Mouse (Mus musculus): ENCODE measurements around the gene Ambra1.
A peak's percentile ranks its signal among the peaks of the same experiment; 100 is the strongest.
"Not testable (repeated sequence)": the region's sequence is repeated elsewhere in the genome, so short reads cannot be mapped to it uniquely, and the experiment has no call there.

The Ambra1 gene

DNA sequence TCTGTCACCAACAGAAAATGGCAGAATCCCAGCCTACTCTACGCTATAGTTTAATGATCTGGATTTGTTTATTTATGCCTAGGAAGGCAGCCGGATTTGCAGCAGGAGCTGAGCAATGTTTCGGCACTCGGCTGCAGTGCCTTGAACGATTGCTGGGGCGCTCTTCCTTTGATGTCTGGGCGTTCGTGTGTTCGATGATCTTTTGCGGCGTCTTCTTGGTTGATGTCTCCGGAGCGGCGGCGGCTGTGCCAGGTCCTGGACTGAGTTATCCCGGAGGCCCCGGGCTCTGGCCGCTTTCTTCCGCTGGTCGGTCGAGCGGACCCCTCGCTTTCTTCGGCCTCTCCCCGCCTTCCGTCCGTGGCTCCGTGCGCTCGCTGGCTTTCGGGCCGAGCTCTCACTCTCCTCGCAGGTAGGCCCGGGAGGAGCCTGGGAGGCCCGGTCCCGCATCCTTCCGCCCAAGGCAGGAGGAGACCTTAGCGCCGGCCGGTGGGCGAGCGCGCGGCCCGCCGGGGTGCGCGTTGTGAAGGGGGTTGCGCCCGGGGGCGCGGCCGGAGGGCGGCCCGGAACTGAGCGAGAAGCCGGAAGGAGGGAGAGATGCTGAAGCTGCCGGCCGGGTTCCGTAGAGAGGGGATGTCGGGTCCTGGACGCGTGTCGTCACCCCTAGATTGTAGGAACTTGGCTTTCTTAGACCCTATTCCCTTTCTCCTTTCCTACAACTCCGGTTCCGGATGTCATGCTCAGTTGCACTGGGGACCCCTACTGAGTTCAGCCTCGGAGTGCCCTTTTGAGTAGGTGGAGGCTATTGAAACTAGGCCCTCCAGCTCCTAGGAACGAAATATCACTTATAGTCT, at the start of gene Ambra1:
TSS of gene Ambra1 (plus strand) at position 164 of the 851 bp plus-strand sequence.
- peak; percentile 83 to 84 for DNase-seq

DNA sequence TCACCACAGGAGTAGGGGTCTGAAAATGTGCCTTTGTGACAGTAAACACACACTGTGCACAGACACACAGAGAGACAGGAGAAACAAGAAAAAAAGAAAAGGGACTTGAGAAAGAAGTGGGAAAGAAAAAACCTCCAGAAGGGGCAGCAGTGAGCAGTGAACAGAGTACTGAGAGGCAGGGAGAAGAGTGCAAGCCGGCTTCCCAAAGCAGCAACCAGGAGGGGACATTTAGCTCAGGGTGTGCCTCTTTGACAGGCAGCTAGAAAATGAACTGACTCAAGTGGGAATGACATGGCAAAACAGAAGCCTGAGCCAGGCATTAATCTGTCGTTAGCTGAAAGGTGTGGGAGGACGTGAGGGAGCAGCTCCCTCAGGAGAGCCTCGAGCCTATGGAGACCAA, 47.1 kb upstream of the Ambra1 start:
- peak; percentile 25 to 58 for DNase-seq

DNA sequence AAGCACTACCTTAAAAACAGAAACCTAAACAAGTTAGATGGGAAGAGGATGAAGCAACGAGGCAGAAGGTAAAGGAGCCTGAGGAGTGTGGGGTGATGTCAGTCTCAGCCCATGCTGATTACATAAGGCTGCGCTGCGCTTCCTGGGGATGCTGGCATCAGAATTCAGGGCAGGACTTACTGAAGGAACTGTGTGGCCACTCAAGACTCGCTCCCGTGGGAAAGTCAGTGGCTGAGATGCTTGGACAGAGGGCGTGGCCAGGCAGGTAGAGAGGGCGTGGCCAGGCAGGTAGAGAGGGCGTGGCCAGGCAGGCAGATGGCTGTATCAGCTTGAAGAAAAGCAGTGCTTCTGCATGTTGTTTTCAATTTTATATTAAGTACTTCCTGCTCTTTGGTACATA, 46.0 kb upstream of the Ambra1 start:
- peak; percentile 77 to 81 for DNase-seq

DNA sequence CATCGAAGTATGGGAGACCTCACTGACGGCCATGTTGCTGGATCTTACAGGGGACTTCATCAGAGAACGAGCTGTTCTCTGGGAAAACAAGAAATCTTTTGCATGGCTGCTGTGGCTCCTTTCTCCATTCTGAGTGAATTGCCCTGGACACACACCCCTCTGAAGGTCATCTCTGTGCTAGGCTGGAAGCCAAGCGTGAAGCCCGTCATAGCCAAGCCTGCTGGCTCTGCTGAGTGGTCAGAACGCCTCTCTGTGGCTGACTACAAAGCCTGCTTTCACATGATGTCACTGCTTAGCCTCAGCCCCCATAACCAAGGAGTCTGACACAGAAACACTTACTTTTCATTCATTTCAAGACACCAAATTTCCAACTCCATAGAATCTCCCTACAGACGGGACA, 40.5 kb upstream of the Ambra1 start:
- DNase-seq = no peak

DNA sequence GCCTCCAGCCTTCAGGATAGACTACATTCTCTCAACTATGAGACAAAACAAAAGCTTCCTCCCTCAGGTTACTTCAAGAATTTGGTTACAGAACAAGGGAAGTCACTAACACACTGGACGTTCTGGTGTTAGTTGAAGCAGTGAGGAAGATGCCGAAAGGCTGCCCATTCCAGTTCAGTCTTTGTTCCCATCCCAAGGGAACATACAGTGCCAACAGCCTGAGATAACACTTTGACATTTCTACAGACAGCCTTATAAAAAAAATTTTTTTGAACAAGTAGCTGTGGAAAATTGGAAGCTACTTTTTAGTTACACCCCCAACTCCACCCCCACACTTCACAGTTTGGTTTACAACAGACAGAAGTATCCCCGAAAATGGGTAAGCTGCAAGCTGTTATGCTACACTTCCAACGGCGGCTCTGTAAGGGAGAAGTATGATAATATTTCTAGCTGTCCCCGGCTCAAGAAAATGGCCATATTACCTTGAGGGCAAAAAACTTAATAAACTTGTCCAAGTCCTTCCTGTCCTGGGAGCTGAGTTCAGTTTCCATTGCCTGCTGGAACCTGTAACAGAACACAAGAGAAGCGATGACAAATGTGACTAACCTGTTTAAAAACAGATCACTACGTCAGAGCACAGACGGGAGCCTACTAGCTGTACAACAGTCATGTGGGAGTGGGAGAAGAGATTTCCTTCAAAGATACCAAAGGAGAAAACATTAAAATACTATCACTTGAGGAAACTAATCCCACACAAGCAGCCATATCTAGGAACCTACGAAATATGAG, 34.3 kb upstream of the Ambra1 start:
- DNase-seq = no peak

DNA sequence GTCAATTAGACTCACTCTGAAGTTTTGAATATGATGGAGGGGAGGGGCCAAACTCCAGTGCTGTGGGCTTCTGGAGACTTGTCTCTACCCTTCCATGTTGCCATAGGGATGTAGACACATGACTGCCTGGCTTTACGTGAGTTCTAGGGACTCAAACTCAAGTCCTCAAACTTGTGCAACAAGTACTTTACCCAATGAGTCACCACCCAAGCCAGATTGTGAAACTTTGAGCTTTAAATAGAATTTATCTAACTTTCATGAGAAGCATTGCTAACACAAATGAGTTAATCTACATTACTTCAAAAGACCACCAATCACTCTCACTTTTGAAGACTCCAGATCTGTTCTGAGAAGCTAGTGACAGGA, 33.7 kb upstream of the Ambra1 start:
- DNase-seq = peak; percentile 46 to 70

DNA sequence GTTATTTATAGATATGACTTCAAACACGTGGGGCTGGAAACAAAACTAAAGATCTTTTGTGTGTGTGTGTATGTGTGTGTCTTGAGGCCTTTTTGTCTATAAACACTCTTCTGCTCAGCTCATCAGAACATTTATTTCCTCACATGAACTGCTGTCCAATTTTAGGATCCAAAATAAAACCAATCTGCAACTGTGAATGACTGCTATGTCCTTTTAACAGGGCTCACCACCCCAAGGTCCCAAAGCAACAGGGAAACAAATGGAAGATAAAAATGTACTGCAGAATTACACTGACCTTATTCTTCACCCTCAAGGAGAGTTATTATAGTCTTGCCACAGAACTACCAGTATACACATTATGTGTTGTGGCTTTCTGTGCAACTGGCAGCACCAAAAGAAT, 30.7 kb upstream of the Ambra1 start:
- DNase-seq = no peak

DNA sequence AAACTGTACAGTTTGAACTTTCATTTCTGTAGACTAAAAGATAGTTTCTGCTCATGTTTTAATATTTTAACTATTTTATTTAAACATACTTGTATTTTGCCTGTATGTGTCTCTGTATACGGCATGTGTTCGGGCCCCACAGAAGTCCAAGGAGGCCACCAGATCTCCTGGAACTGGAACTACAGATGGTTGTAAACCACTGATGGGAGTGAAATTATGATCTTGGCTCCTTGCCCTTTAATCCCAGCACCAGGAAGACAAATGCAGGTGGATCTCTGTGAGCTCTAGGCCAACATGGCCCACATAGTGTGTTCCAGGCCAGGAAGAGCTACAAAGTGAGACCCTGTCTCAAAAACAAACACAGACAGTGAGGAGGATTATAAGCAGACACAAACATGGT, 28.6 kb upstream of the Ambra1 start:
- no peak for DNase-seq

DNA sequence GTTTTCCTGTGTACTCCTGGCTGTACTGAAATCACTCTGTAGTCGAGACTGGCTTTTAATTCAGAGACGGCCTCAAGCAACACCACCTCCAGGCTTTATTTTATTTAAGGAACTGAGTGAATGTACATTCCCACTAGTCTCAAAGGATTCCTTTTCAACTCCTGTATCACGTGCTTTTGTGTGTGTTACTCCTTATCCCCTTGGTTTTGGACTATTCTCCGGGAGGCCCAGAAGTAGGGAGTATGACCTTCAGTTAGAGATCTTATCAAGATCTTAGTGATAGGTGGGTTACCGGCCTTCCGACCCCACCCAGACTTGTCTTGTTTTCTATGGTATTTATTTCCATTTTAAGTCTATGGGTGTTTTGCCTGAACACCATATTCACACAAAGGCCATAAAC, 24.2 kb upstream of the Ambra1 start:
- DNase-seq = no peak

DNA sequence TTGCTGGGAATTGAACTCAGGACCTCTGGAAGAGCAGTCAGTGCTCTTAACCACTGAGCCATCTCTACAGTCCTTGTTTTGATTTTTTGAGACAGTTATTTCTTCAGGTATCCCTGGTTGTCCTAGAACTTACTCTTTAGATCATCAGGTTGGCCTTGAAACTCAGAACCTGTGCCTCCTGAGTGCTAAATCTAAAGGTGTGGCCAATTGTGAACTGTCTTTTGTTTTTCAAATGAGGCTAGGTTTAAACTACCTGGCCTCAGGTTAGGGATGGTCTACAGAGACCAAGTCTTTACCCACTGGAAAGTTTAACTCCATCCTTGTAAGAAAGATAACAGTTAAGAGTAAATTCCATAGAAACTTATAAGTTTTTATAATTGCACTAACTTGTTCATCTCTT, 23.5 kb upstream of the Ambra1 start:
- DNase-seq = no peak

DNA sequence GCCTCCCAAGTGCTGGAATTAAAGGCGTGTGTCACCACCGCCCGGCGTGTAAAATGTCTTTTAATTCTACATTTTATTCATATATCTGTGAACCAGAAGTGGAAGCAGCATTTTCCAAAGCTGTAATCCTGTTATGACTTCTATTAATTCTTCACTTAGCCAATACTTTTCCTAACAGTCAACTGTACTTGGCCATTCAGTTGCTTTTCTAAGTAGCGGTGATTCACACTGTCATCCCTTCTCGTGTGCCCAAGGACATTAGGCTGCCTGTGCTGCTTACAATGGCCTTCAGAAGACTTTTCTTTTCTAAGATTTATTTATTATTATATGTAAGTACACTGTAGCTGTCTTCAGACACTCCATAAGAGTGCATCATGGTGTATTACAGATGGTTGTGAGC, 21.6 kb upstream of the Ambra1 start:
- DNase-seq = no peak

DNA sequence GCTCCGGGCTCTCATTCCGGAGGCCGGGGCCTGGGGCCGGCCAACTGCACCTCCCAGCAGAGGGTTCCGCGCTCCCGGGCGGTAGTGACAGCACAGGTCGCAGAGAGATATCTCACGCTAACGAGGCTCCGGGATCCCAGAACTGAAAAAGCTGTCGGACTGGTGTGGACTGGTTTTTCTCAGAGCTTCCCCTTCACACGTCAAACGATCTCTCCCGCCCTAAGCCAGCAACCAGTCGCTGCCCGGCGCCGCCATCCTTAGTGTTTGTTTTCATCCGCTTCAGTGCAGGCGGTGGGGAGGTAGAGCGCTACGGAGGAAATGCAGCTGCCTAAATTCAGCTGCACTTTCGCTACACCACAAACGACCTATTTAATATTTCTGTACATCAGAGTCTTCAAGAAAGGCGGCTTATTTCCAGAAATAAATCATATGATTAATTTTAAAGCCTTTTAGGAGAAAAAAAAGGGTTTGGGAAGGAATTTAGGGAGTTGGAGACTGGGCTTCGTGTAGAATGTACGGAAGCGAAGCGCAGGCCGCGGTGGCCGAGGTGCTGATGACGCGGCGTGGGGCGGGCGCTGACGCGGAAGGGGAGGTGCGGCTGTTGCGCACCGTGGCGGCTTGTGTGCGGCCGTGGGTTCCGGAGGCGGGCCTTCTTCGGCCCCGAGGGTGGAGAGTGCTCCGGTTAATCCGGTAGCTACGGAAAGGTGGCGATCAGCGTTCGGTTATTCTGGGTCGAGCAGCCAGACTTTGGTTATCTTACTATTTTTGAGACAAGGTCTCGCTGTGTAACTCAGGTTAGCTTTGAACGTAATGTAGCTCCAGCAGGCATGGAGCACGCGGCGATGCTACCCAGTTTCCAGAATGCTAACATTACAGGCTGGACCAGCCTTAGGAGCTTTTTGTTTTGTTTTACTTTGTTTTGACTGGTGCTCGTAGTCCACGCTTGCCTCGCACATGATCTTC, 19.4 kb upstream of the Ambra1 start, which contains the start of the genes Atg13 and Harbi1:
TSS of gene Atg13 (minus strand) at position 305 of the 963 bp plus-strand sequence.
TSS of gene Harbi1 (plus strand) at position 581 of the 963 bp plus-strand sequence.
- peak; percentile 93 to 94 for DNase-seq

DNA sequence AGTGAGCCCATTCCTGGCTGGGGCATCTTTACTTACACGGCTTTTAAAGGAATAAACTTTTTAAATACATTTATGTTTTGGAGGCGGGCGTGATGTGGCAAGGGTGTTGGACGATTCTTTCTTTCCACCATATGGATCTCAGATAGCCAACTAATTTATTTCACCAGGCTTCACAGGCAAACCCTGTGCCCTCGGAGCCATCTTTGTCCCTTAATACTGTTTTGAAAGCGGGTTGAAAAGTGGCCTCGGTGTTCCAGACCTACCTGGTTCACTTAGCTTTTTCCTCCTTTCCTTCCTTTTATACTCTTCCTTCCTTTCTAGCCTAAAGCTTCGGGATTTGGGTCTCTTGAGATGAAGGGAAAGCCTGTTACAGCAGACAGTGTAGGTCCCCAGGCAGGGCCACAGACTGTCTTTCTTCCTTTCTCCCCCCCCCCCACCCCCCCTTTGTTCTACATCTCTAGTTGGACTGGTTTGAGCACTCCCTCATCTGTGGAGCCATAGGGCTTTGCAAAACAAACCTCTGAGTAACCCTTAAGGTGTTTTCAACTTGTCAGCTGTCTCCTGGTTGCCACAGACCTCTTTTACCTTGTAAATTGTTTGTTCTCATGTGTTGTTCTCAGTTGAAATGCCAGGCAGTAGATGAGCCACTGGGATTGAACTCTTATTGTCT, 18.5 kb upstream of the Ambra1 start:
- DNase-seq = peak in 1 of 2 experiments; percentile 29

DNA sequence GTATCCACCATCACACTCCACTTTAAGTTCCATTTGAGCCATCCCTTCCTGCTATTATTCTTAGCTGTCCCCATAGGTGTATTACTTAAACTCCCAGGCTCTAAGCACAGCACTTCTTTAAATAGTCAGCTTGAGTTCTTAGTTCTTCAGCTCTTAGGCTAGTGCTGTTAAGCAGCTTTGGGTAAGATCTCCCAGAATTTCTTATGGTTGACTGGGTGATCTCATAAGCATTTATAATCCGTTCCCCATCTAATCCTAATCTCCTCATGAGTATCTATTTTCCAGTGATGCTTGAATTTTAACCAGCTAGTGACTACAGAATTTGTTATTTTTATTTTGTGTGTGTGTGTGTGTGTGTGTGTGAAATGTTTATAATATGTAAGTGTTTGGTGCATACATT, 15.0 kb upstream of the Ambra1 start:
- no peak for DNase-seq

DNA sequence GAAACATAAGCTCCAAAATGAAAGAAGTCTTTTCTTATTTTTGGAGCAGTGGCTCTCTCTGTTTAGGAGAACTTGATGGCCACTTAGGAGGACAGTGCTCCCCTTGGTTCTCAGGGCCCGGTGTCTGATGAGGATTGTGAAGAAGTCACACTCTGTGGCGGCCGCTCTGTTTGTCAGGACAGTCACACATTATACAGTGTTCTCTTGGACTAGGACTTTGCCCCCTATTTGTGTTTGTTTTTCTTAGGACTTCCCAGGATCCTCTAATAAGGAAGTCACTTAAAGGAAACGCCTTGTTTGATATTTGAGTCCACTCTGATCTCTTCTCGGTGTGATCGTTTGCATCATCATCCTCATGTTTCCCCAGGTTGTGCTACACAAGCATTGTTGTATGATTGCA, 11.7 kb upstream of the Ambra1 start:
- no peak for DNase-seq

DNA sequence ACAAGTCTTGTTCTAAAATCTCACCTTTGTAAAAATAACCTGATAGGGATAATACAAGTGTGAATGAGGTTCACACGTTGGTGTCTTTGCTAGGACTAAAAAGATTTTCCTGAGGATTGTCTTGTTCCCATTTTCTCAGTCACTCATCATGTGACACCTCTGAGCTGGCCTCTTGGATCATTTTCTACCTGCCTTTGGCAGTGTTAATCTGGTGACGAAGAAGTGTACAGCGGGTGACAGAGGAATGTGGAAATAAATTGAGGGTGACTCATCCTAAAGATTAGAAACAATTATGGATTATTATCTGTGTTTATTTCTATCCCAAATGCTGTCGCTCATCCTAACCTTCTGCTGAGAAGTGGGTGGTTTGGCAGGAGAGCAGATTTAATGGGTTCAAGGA, 6.6 kb upstream of the Ambra1 start:
- DNase-seq = no peak

DNA sequence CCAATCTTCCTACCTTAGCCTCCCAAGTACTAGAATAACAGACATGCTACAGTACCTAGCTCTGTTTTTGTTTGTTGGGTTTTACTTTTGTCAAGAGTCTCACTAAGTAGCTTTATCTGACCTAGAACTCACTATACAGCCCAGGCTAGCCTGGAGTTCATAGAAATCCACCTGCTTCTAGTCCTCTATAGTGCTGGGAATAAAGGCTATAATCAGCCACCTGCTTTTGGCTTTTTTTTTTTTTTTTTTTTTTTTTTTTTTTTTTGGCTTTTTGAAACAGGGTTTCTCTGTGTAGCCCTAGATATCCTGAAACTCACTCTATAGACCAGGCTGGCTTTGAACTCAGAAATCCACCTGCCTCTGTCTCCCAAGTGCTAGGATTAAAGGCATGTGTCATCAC, 6.0 kb upstream of the Ambra1 start:
- DNase-seq = no peak

DNA sequence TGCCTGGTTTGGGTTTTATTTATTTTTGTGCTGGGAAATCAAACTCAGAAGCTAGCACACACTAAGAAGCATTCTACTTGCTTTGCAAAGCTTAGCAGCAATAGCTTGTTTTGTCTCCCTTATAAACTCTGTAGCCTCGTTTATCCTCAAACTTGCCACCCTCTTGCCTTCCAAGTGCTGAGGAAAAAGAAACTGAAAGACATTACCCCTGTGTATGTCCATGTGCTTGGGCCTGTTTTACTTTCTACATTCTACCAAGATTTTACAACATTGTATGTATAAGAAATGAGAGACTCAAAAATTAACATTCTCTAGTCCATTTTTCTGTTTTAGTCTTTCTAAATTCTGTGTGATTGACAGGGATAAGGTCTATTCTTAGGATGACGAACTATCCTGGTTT, 5.2 kb upstream of the Ambra1 start:
- DNase-seq = no peak

DNA sequence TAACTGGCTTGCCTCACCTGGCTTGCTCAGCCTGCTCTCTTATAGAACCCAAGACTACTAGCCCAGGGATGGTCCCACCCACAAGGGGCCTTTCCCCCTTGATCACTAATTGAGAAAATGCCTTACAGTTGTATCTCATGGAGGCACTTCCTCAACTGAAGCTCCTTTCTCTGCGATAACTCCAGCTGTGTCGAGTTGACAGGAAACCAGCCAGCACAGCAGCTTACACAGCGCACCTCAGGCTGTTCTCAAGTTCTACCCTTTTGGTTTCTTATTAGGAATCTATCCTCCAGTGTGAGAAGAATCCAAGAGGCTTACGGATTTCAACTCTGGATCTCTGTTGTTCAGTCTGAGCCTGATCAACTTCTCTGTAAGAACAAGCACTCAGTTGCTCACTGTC, 4.5 kb upstream of the Ambra1 start:
- DNase-seq = not testable (repeated sequence)

DNA sequence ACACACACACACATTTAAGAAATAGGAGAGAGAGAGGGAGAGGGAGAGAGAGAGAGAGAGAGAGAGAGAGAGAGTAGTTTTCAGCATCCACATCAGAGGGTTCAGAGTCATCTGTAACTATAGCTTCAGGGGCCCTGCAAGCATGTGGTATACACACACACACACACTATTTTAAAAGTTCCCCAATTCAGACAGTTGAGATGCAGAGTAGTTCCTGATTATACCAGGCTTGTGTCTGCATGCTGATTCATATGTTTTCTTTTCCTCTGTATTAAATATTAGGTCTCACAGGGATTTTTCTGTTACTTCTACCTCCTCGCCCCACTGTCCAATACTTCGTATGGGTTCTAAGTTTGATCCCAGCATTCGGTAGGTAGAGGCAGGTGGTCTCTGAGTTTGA, 2.9 kb upstream of the Ambra1 start:
- no peak for DNase-seq

DNA sequence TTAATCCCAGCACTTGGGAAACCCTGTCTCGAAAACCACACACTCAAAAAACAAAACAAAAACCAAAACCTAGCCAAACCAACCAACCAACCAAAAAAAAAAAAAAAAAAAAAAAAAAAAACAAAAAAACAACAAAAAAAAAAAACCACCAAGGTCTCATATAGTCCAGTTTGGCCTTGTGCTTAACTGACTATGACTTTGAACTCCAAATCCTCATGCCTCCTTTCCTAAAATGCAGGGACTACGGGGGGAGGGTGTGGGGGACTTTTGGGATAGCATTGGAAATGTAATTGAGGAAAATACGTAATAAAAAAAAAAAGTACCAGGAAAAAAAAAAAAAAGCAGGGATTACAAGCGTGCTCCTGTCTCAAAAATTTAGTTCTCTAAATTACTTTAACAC, 363 bp upstream of the Ambra1 start:
- no peak for DNase-seq

DNA sequence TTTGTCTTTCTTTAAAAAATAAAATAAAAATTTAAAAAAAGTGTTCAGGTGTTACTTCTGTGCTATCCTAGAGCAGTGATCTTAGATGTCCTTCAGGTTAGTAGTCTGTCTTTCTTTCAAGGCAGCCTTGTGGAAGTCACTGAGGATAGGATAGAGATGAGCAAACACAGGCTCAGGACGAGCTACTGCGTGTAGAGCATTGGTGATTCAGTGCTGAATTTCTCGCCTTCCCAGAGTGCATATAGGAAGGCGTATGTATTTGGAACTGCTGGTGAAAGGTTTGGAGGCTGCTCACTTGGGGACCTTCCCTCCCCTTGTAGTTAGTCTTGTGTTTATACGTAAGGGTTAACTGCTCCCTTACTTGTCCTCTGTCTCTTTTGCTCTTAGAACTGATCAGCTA, 5.3 kb downstream of the Ambra1 start:
- DNase-seq = no peak
